Mouse (Mus musculus) hindbrain, postnatal 0 days (tissue): ENCODE data around the gene Gm815. TPM values are rescaled to one million over a fixed set of nuclear protein-coding genes. Genes with fewer than 3 reads are reported as not detected.

Source experiments
- ATAC-seq: fragments of 200-750 bp; cut with Nextera tagmentation; 2 replicates; pipeline ENCODE4 v1.8.0; 2017; ENCODE audit warnings: mild to moderate bottlenecking, moderate TSS enrichment, moderate library complexity
- DNase-seq: peaks from one replicate; pipeline ENCODE4 v3.0.0-alpha.2; 2015; ENCODE audit warnings: low spot score
- H3K27ac ChIP-seq: fragments of 300-500 bp; sonication (generic); 2 replicates; pipeline ENCODE4 v1.5.1; 2014; ENCODE audit warnings: mild to moderate bottlenecking
- H3K27me3 ChIP-seq: fragments of 300-500 bp; sonication (generic); 2 replicates; pipeline ENCODE4 v1.6.1; 2014; ENCODE audit warnings: low read length, mixed read lengths; ENCODE audit not compliant: insufficient read depth
- H3K36me3 ChIP-seq: fragments of 300-500 bp; sonication (generic); 2 replicates; pipeline ENCODE4 v1.6.1; 2014; ENCODE audit warnings: low read length, mixed read lengths; ENCODE audit not compliant: insufficient read depth
- H3K4me1 ChIP-seq: fragments of 300-500 bp; sonication (generic); 2 replicates; pipeline ENCODE4 v1.6.1; 2014; ENCODE audit warnings: antibody characterized with exemption, low read length, mixed read lengths; ENCODE audit not compliant: insufficient read depth
- H3K4me2 ChIP-seq: fragments of 300-500 bp; sonication (generic); 2 replicates; pipeline ENCODE4 v1.6.1; 2014; ENCODE audit warnings: low read depth, mild to moderate bottlenecking, low read length, moderate library complexity, mixed read lengths
- H3K4me3 ChIP-seq: fragments of 300-500 bp; sonication (generic); 2 replicates; pipeline ENCODE4 v1.5.1; 2014; ENCODE audit warnings: low read length
- H3K9ac ChIP-seq: fragments of 300-500 bp; sonication (generic); replicated peaks from 2 replicates; pipeline ENCODE4 v1.6.1; 2014; ENCODE audit warnings: mild to moderate bottlenecking, low read length, moderate library complexity, mixed read lengths
- H3K9me3 ChIP-seq: fragments of 300-500 bp; sonication (generic); 2 replicates; pipeline ENCODE4 v1.6.1; 2016; ENCODE audit warnings: low read length, mixed read lengths
- CTCF ChIP-seq: IDR thresholded peaks from 2 replicates; pipeline ENCODE4 v1.5.1; 2016; ENCODE audit warnings: antibody characterized with exemption, control low read depth, low read depth
- WGBS: fragments of 180-500 bp; shearing (Covaris S2); extraction: QIAGEN DNeasy Blood & Tissue Kit; methylation state at CpG from one replicate; pipeline ENCODE4 v1.1.7; 2014; 5-methylcytosine and 5-hydroxymethylcytosine counted together
- polyA plus RNA-seq: library from polyadenylated mRNA; unstranded; fragments of >200 nt; fragmentation: Nextera tagmentation; extraction: Ambion mirVana; gene quantifications from 2 replicates; pipeline ENCODE4 v1.2.1, GENCODE M21; 2015
- total RNA-seq: library from RNA; depleted of rRNA; stranded (reverse); fragments of >200 nt; gene quantifications from 2 replicates; pipeline ENCODE4 v1.2.3, GENCODE M21; 2014

Gene Gm815
- total and polyA plus RNA-seq, 2 experiments from 2014 or later, result not detected

GRCm38 (mm10) chr19:26851017-26851782, 34.5 kb upstream of the Gm815 start:
- Histone ChIP-seq H3K4me3 (no peak overlapping the region), H3K4me1 (0 out of 2 replicates have a peak, but pooled peaks cover 4% of the 10 kb centered on the region), H3K27ac (no peak overlapping the region), H3K4me2 (no peak overlapping the region), H3K9me3 (no peaks in the 10 kb centered on the region; the same call in 1 of the 2 replicates), H3K9ac (no peak overlapping the region), H3K36me3 (no peaks in the 10 kb centered on the region), H3K27me3 (no peaks in the 10 kb centered on the region)
- WGBS, result 71% methylated on average over 10 of the region's 10 CpGs
- ATAC-seq, result no peak
- DNase-seq, result no peak
- TF ChIP-seq CTCF, result no peak

GRCm38 (mm10) chr19:26852325-26852900, 33.3 kb upstream of the Gm815 start:
- no peak overlapping the region for H3K27ac ChIP-seq
- WGBS, result 63% methylated on average over 10 of the region's 10 CpGs
- no peaks in the 10 kb centered on the region for H3K27me3 ChIP-seq
- H3K4me2 ChIP-seq, result no peak overlapping the region
- no peaks in the 10 kb centered on the region for H3K4me1 ChIP-seq
- TF ChIP-seq CTCF, result no peak
- no peak overlapping the region for H3K4me3 ChIP-seq
- H3K9me3 ChIP-seq, result no peaks in the 10 kb centered on the region; the same call in 1 of the 2 replicates
- no peak overlapping the region for H3K9ac ChIP-seq
- H3K36me3 ChIP-seq, result no peaks in the 10 kb centered on the region
- DNase-seq (no peak), ATAC-seq (no peak)

- no peak for TF ChIP-seq CTCF
- ATAC-seq, result no peak
- Histone ChIP-seq H3K4me3 (no peak overlapping the region), H3K4me1 (0 out of 2 replicates have a peak, but pooled peaks cover 2% of the 10 kb centered on the region), H3K36me3 (no peaks in the 10 kb centered on the region), H3K27ac (no peak overlapping the region), H3K9me3 (no peaks in the 10 kb centered on the region; the same call in 1 of the 2 replicates), H3K4me2 (no peak overlapping the region), H3K9ac (no peak overlapping the region), H3K27me3 (no peaks in the 10 kb centered on the region)
- no peak for DNase-seq
- WGBS, result 77% methylated on average over 8 of the region's 8 CpGs
Measured at GRCm38 (mm10) chr19:26853701-26854282, 31.9 kb upstream of the Gm815 start.

- no peak overlapping the region for H3K4me2 ChIP-seq
- no peak overlapping the region for H3K4me3 ChIP-seq
- 96% methylated on average over 4 of the region's 4 CpGs for WGBS
- no peaks in the 10 kb centered on the region for H3K36me3 ChIP-seq
- no peak overlapping the region for H3K9ac ChIP-seq
- ATAC-seq (no peak), DNase-seq (no peak)
- no peaks in the 10 kb centered on the region for H3K27me3 ChIP-seq
- TF ChIP-seq CTCF, result no peak
- no peak overlapping the region for H3K27ac ChIP-seq
- no peaks in the 10 kb centered on the region for H3K9me3 ChIP-seq
- H3K4me1 ChIP-seq, result peaks cover 9% of the 10 kb centered on the region; the same call in 1 of the 2 replicates
Measured at GRCm38 (mm10) chr19:26854661-26855060, 31.0 kb upstream of the Gm815 start.

GRCm38 (mm10) chr19:26855152-26855551, 30.5 kb upstream of the Gm815 start:
- ATAC-seq (no peak), DNase-seq (no peak)
- H3K9me3 ChIP-seq, result no peaks in the 10 kb centered on the region
- 91% methylated on average over 7 of the region's 7 CpGs for WGBS
- H3K4me3 ChIP-seq, result no peak overlapping the region
- no peaks in the 10 kb centered on the region for H3K27me3 ChIP-seq
- no peak overlapping the region for H3K4me2 ChIP-seq
- peaks cover 9% of the 10 kb centered on the region; the same call in 1 of the 2 replicates for H3K4me1 ChIP-seq
- H3K36me3 ChIP-seq, result no peaks in the 10 kb centered on the region
- TF ChIP-seq CTCF, result no peak
- H3K27ac ChIP-seq, result no peak overlapping the region
- no peak overlapping the region for H3K9ac ChIP-seq

GRCm38 (mm10) chr19:26858427-26859194, 27.1 kb upstream of the Gm815 start:
- no peak overlapping the region for H3K4me3 ChIP-seq
- ATAC-seq (no peak), DNase-seq (no peak)
- peaks cover 10% of the 10 kb centered on the region; the same call in 1 of the 2 replicates for H3K4me1 ChIP-seq
- H3K9ac ChIP-seq, result no peak overlapping the region
- no peaks in the 10 kb centered on the region for H3K27me3 ChIP-seq
- whole genome bisulfite sequencing, result 67% methylated on average over 12 of the region's 12 CpGs
- H3K4me2 ChIP-seq, result no peak overlapping the region
- H3K9me3 ChIP-seq, result no peaks in the 10 kb centered on the region
- H3K27ac ChIP-seq, result no peak overlapping the region; the same call in 1 of the 2 replicates
- no peak for TF ChIP-seq CTCF
- H3K36me3 ChIP-seq, result no peaks in the 10 kb centered on the region
